Mouse (Mus musculus) thymus, postnatal 4 days (tissue): ENCODE data around the gene Tgm7.
A peak's percentile ranks its signal among the peaks of the same experiment; 100 is the strongest.

Experiments
- DNase-seq: peaks from one replicate; pipeline ENCODE4 v3.0.0; 2021

Tgm7 gene

DNA sequence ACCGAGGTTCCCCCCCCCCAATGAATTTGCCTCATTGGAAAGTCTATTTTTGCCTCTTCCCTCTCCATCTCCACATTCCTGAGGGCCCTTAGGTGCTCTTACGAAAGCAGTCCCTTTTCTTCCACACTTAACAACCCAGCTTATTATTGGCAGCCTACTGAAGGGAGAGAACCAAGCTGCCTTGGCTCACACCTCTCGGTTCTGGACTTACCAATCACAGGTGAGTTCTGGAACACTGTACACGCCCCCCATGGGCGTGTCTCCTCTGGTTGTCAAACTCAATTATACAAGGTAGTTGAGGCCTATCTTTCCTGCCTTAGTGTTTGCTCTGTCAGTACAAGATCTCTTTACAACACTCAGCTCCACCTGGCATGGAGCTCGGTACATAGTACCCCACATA lies 37.7 kb downstream of the Tgm7 start:
- no peak for DNase-seq

DNA sequence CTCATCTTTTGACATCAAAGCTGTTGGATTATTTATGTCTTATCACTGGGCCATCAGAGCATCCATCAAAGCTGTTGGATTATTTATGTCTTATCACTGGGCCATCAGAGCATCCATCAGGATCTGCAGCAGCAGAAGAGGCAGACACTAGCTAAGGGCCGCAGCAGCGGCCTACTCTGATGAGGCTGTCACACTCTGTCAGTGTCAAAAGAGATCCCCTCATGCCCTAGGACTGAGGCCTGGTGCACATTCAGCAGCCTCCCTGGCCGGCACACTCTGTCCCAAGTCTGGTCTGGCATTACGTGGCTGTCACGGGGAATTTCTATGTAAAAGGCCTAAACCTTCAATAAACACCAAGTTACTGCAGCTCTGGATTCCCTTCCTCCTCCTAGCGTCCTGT lies 40.1 kb downstream of the Tgm7 start:
- DNase-seq, result no peak

DNA sequence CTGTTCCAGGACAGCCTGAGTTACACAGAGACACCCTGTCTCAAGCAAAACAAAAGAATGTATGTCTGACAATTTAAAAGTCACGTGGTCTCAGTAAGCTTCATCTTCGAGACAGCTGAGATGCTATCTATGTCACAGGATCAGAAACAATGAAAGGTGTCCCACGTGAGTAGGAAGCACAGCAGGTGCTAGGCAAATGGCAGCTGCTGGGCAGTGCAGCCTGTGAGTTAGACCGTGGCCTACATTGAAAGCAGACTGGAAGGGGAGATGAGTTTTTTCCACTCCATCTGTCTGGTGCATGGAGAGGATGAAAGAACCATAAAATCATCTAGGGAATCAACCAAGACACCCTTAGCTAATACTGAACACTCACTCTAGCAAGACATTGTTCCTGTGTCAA lies 42.5 kb downstream of the Tgm7 start:
- peak; percentile 54 for DNase-seq

DNA sequence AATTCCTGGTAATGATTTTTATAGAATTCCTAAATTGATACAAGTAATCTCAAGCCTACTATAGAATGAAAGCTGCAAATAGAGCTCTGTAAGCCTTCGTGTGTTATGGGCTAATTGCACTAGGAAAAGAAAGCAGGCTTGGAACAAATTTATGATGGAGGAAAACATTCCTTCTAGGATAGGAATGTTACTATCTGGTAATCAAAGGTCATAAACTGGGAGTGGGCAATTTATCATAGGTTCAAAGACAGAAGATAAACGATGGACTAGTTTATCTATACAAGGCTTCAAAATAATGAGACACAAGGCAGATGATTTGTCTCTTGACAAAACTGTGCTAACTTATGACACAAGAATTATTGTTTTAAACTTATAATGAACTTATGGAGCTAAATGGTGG lies 48.3 kb downstream of the Tgm7 start:
- DNase-seq, result no peak

DNA sequence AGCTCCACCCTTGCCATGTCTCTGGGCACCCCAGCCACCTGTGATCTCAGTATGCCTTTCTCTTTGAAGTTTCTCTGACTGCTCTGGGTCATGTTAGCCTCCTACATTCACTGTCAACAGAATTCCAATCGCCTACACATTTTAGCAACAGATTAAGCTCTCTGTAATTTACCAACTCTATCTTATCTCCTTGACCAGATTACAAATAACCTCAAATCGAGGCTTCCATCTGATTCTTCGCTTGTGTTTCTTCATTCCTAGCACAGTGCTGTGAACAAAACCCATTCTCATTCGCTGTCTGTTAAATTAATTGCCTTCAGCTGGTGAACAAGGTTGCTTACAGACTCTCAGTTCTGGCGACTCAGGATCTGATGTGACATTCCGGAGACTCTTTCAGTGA lies 51.6 kb downstream of the Tgm7 start:
- DNase-seq, result no peak

DNA sequence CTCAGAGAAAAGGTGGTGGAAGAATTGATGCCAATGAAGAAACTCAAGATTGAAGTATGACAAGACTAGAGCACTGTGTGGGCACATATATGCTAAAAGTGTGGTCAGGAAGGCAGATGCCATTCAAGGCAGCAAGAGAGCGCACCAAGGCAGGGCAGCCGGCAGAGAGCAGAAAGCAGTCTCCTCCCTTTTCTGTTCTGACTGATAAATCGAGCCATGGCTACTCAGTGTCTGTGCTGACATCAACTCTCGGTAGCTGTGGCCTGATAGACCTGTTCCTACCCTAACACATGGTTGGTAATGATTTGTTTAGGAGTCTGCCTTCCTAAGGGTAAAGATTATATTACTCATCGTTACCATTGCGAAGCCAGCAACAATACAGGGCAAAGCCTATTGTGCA lies 53.7 kb downstream of the Tgm7 start:
- no peak for DNase-seq

DNA sequence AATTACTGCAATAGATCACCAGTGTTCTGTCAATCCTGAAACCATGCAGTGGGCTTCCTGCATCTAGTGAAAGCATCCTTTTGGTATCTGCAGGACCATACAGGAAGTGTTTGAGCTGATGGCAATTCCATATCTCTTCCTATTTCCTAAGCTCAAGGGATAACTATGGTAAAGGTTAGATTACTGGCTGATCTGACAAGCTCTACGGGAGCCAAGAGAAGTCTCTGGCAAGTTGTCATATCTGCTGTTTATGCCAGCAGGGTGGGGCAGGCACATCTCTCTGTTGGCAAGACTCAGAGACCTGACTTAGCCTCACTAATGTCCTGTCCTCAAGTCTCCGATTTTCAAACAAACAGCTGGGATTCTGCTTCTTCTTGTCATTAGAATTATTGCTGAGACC lies 55.5 kb downstream of the Tgm7 start:
- no peak for DNase-seq

DNA sequence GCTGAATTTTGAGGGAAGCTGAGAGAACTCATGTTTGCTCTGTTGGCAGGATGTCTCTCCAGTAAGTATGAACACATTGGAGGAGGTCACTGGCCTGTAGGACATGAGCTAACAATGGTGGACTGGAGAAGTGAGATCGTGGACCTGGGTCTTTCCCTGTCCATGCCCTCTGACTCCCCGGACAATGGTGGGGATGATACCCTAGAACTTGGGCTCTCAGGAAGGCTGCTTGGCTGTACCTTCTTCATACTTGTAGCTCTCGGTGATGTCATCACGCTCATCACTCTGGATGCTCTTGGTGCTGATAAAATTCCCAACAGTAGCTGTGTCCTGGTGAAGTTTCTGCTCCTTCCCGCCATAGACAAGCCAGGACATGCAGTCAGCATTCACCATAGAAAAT lies 57.4 kb downstream of the Tgm7 start:
- DNase-seq, result no peak

DNA sequence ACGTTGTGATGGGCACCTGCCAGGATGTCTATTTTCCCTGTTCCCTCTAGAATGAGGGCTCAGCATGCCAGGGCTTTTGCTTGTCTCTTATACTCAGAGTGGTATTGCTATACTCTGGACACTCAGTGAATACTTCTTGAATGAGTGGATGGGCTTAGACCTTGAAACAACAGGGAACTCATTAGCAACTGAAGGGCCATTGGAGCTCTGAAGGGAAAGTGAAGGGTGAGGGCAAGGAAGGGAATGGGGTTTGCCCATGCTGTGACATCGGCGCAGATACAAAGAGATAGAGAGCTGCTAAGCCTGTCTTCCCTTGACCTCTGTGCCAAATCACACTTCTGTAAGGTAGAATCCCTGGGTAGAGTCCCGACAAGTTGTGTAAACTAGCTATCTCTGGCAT lies 63.9 kb downstream of the Tgm7 start:
- DNase-seq, result no peak
